Mouse (Mus musculus): Measurements from ENCODE around the gene Hdac9.

Gene Hdac9

DNA sequence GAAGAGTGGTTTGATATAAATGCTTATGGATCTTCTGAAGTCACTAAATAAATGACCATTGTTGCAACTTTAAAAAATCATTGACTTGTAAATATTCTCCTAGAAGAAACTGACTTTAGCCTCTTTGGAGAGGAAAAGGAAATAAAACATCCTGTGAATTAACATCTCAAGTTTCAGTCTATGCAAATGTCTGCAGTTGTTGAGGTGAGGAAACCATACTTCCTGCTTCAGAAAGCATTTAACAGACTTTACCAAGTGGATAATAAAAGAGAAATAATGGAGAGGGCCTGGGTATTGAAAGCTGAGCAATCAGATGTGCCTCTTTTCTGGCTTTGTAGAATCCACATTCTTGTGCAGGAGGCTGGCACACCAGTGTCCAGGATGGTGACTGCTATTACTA, 110.4 kb downstream of the Hdac9 start:
- DNase-seq (ENCODE audit: low read depth), result no peak

- DNase-seq (ENCODE audit: low read depth), result peak; percentile 66
These were observed 113.2 kb downstream of the Hdac9 start for GRCm38 (mm10) chr12:34803721-34804120.

DNA sequence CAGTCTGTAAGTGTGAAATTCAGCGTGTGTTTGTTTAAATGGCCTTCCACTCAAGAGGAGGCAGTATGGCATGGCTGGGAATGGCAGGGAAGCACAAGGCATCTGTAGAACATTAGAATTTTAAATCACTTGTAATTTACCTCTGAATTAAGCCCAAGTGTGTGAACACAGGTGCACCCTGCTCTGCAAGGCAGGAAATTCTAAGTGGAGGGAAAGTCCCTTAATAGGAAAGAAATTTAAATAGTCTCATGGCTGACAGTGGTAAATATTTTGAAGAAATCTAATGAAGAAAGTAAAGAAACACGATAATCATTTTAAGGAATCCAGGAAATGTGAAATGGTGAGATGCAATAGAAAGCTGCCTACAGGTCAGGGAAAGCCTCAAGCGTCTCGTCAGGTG, 114.6 kb downstream of the Hdac9 start:
- DNase-seq (ENCODE audit: low read depth), result no peak

- no peak for DNase-seq (ENCODE audit: low read depth)
These were observed 115.1 kb downstream of the Hdac9 start for GRCm38 (mm10) chr12:34801752-34802151.

- no peak for DNase-seq (ENCODE audit: low read depth)
These were observed 119.5 kb downstream of the Hdac9 start for GRCm38 (mm10) chr12:34797389-34797788.

DNA sequence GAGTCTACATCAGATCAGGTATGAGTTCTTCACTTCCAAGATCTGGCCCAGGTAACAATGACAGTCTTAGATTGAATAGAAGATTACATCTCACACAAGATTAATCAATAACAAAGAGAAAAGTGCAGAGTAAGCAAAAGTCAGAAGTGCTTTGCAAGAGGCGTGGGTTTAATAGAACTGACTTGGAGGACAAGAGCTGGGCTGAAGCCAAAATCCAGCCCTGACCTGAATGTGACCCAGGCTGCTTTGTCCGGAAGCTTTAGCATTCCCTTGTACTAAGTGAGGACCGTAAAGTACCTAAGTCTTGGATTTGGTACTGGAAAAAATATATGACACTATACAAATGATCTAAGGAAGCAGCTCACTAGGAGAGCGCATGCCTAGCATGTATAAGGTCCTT, 121.4 kb downstream of the Hdac9 start:
- DNase-seq (ENCODE audit: low read depth), result no peak

- peak; percentile 39 for DNase-seq (ENCODE audit: low read depth)
These were observed 124.8 kb downstream of the Hdac9 start for GRCm38 (mm10) chr12:34792113-34792452.

- DNase-seq (ENCODE audit: low read depth), result no peak
These were observed 125.4 kb downstream of the Hdac9 start for GRCm38 (mm10) chr12:34791213-34792112.

DNA sequence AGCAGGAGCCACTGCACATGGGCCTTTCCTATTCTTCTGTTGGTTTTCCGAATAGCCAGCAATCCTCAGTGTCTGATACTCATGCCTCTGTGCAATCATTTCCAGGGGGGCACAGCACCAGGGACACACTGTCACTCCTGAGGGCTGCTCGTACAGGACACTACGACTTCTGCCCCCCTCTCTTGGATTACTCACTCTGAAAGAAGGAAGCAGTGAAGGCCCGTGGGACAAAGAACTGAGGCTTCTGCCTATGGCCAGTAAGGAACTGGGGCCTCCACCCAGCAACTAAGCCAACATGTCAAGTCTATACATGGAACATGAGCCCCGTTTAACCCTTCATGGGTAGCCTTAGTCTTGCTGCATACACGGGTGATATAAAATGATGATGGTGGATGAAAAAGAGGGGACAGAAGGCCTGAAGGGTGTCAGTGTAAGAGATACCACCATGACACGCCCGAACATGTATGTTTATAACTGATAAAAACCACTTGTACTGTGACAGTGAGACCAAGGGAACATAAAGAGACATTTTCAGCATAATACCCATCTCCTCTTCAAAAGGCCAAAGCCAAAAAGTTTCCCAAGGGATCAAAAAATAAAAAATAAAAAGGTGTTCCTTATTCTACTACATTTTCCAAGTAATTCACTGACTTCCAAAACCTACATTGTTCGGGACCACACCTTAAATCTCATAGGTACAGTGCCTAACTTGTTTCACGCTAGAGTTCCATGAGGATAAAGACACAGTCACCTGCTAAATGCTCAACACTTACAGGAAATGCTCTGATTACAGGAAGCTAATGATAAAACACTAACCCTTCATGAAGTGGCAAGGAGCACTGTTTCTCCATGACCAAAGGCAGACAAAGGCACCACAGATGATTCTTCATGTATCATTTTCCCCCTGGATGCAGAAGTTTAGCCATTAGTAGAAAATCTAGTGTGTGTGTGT, 127.6 kb downstream of the Hdac9 start:
- DNase-seq (ENCODE audit: low read depth), result no peak

GRCm38 (mm10) chr12:34787380-34787779, 129.5 kb downstream of the Hdac9 start:
- no peak for DNase-seq (ENCODE audit: low read depth)

DNA sequence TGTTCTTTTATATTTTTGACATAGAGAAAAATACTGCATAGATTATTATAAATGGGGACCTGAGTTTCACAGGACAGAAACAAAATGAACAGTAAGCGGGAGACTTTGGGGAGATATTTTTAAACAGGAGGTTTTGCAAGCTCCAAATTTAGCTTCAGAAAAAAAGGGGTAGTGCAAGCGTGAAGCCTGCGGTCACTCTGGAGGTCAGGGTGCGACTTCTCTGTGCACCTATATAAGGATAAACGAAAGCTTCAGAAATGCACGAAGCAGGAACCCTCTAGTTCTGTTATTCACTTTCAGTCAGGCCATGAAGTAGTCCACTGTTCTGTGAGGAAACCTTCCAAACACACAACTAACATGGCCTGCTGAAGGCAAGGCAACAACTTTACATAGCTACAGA, 133.3 kb downstream of the Hdac9 start:
- no peak for DNase-seq (ENCODE audit: low read depth)

DNA sequence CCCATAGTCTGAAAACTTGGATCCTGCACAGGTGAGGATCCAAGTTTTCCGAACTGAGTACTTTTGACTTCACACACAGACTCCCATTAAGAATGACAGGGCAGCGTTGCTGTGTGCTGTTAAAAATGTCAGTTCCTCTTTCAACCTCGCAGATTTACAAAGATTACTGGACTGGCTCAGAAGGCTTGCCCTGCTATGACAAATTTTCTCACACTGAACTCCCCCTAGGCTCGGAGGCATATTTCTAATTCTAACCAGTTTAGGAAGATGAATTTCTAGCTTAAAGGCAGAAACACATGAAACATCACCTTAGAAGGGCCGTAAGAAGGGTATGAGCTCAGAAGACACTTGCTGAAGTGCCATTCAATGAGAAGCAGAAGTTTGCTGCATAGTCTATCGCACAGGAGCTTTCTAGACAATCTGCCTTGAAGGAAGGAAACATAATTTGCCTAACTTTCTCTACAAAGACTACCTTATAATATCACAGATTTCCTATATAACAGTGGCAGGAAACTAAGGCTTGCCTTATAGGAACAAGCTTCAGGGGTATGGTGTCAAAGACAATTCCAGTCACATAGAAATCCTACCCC, 137.4 kb downstream of the Hdac9 start:
- DNase-seq (ENCODE audit: low read depth), result no peak

- DNase-seq (ENCODE audit: low read depth), result no peak
These were observed 140.7 kb downstream of the Hdac9 start for GRCm38 (mm10) chr12:34776170-34776569.

DNA sequence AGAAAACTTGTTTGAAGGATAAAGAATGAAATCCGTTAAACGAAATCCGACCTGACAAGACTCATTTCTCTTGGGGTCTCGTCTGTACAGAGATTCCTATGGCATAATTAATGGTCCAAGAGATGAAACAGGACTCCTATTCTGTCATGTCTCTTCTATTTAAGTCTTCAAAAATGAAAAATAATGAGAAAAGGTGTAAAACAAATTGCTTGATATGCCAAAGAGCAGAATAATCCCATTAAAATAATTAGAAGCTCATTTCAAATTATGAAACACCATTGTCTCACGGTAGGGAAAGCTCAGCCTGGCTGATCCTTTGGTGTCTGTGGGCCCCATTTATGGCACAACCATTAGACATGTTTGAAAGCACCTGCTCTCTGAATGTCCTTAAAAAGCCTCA, 142.8 kb downstream of the Hdac9 start:
- DNase-seq (ENCODE audit: low read depth), result no peak

DNA sequence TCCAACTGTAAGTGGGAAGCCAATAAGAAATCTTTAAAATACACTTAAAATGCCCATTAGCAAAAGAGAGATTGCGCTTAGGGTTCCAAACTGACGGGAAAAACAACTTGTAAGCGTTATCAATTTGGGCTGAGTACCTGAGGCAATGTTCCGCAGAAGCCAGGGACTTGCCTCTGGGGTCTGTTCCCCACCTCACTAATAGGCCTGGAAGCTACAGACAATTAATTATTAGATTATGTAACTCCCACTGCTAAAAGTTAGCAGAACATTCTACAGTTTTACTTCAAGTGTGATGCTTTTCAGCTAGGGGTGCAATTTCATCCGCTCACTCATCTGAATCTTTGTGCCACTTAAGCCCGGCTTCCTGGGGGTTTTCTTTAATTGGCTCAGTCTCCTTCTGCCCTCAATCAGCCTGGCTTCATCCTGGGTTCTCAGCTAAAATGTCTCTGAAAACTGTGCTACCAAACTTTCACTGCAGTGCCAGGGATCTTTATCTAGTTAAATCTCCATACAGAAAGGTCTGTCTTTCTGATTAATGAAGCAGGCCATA, 149.6 kb downstream of the Hdac9 start:
- no peak for DNase-seq (ENCODE audit: low read depth)

DNA sequence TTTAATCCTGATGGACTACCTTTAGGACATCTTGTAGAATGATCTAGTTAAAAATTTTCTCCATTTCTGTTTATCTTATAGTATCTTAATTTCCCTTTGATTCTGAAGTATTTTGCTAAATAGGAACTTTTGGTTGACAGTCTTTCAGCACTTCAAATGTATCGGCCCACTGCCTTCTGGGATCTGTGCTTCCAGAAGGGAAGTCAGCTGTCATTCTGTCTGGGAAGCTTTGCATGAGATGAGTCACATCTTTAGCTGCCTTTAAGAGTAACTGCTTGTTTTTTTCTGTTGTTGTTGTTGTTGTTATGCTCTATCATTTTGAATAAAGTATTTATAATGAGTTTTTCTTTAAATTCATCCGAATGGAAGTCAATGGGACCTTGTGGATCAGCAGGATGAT, 169.6 kb downstream of the Hdac9 start:
- no peak for DNase-seq (ENCODE audit: low read depth)

GRCm38 (mm10) chr12:34725204-34725603, 191.7 kb downstream of the Hdac9 start:
- no peak for DNase-seq (ENCODE audit: low read depth)

- no peak for DNase-seq (ENCODE audit: low read depth)
These were observed 192.6 kb downstream of the Hdac9 start for GRCm38 (mm10) chr12:34724274-34724673.

- no peak for DNase-seq (ENCODE audit: low read depth)
These were observed 193.9 kb downstream of the Hdac9 start for GRCm38 (mm10) chr12:34722831-34723490.

GRCm38 (mm10) chr12:34720906-34721305, 196.0 kb downstream of the Hdac9 start:
- no peak for DNase-seq (ENCODE audit: low read depth)

DNA sequence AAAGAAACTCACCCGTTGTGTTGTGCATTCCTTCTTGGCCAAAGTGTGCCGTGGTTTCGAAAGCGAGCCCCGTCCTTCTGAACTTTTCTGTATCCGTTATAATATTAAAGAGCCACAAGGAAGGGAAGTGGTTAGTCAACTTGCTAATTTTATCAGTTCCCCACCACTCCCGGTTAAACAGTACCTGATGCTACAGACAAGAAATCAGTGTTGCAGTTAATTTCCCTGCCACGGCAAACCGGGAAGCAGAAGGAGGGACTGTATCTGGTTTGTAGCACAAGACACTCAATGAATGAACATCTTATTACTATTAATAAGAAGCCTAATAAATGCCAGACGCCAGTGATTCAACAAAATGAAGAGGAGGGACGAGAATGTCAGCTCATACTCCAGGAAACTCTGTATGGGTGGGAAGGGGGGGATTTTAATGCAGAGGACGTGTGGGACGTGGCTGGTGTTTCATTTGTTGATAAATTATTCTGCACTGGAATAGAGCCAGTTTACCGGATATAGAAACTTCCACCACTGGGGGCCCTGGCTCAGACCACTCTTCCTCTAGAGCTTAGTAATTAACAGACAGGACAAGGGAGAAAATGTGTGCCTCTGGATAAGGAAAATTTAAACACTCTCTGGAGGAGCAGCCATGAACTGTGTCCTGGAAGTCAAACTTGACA, 202.5 kb downstream of the Hdac9 start:
- no peak for DNase-seq (ENCODE audit: low read depth)
